Comparison of ENCODE assay signal across 8 mouse cellular contexts in the genomic region with DNA sequence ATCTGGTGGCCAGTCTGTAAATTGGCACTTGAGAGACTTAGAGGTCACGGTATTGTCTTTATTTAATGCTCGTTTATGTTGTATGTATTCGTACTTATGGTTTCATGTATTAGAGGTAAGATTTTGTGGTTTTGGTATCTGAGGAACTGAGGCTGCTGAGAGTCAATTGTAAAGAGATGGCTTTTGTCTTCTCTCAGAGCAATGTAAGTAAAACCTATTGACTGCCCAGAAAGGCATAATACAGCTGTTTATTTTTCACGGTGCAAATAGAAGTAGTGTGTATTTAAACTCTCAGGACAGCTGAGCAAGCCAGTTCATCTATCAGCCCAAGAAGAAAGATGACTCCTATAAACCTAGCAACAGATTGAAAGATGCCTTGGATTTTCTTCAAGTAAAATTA. TPM values are rescaled to one million over a fixed set of nuclear protein-coding genes. Genes with fewer than 3 reads are reported as not detected.
DNase-seq lines count a peak whose midpoint lies in the region; ATAC-seq and TF ChIP-seq lines count a peak whose summit lies in the region.

No protein-coding gene starts in this region.

- TF ChIP-seq EP300 in heart, adult 2 months (IDR thresholded peaks at IDR 0.05; ENCODE audit: insufficient read depth, low read depth, low read length): no peak

- no peaks in the 10 kb centered on the region for H3K9me3 ChIP-seq in forebrain, embryonic 14.5 days (replicated peaks; ENCODE audit: control insufficient read depth, low read length)
- H3K9me3 ChIP-seq in liver, embryonic 16.5 days (replicated peaks; ENCODE audit: control insufficient read depth, low read length): no peaks in the 10 kb centered on the region

- peak overlapping the region; percentile 99 for H3K27ac ChIP-seq in heart, adult 2 months
- H3K27ac ChIP-seq in forebrain, embryonic 14.5 days (ENCODE audit: low read depth, low read length): peak overlapping the region; percentile 99
- peak overlapping the region; percentile 98 for H3K27ac ChIP-seq in liver, embryonic 16.5 days (ENCODE audit: low read length)

- DNase-seq in heart, adult 2 months: no peak
- no peak for DNase-seq in heart, adult 9 months (ENCODE audit: low spot score in 2 of 2)
- DNase-seq in forebrain, embryonic 14.5 days (ENCODE audit: low spot score): no peak
- DNase-seq in right cerebral cortex, adult 18-20 months: no peak
- DNase-seq in adrenal gland, adult 8-10 months: no peak
- DNase-seq in gastrocnemius, postnatal 10 days: no peak

- no peak overlapping the region for H3ac ChIP-seq in C2C12 (ENCODE audit: control insufficient read depth, insufficient read length, low read depth)

- intact Hi-C loops in heart, adult 2 months (cut with DNase I): no loop called here

- ATAC-seq in forebrain, embryonic 14.5 days: no peak
- ATAC-seq in liver, embryonic 16.5 days (ENCODE audit: low read depth): no peak

- peaks cover 65% of the 10 kb centered on the region for H3K79me3 ChIP-seq in C2C12 (ENCODE audit: low read depth)

- H3K27me3 ChIP-seq in heart, adult 2 months (ENCODE audit: control insufficient read depth, insufficient read depth, low read length): no peaks in the 10 kb centered on the region
- H3K27me3 ChIP-seq in C2C12 (ENCODE audit: control insufficient read depth, insufficient read depth, insufficient read length): no peaks in the 10 kb centered on the region
- no peaks in the 10 kb centered on the region for H3K27me3 ChIP-seq in forebrain, embryonic 14.5 days (replicated peaks; ENCODE audit: control insufficient read depth, insufficient read depth, low read length)
- no peaks in the 10 kb centered on the region for H3K27me3 ChIP-seq in liver, embryonic 16.5 days (ENCODE audit: control insufficient read depth, insufficient read depth, low read depth, low read length)

- TF ChIP-seq CTCF in heart, adult 2 months (IDR thresholded peaks at IDR 0.05): no peak
- TF ChIP-seq CTCF in C2C12 (IDR thresholded peaks at IDR 0.05; ENCODE audit: control insufficient read depth, insufficient read depth, insufficient read length): no peak

- no peak overlapping the region for H3K9ac ChIP-seq in heart, adult 2 months (ENCODE audit: low read depth, low read length)
- peak overlapping the region; percentile 100 for H3K9ac ChIP-seq in forebrain, embryonic 14.5 days (ENCODE audit: low read length)
- peak overlapping the region; percentile 99 for H3K9ac ChIP-seq in liver, embryonic 16.5 days (ENCODE audit: low read depth, low read length)

- H3K4me3 ChIP-seq in heart, adult 2 months: peak overlapping the region; percentile 53
- H3K4me3 ChIP-seq in C2C12 (ENCODE audit: insufficient read depth, poor library complexity, severe bottlenecking): peak overlapping the region; percentile 52
- peak overlapping the region; percentile 90 for H3K4me3 ChIP-seq in forebrain, embryonic 14.5 days (ENCODE audit: low read depth, low read length)
- peak overlapping the region; percentile 90 for H3K4me3 ChIP-seq in liver, embryonic 16.5 days (ENCODE audit: low read depth, low read length)

- peaks cover 6% of the 10 kb centered on the region for H3K4me1 ChIP-seq in heart, adult 2 months (ENCODE audit: control insufficient read depth, insufficient read depth, low read length)
- peaks cover 22% of the 10 kb centered on the region for H3K4me1 ChIP-seq in forebrain, embryonic 14.5 days (ENCODE audit: control insufficient read depth, insufficient read depth, low read length)
- peaks cover 20% of the 10 kb centered on the region for H3K4me1 ChIP-seq in liver, embryonic 16.5 days (ENCODE audit: control insufficient read depth, low read depth, low read length)

- no peak for TF ChIP-seq POLR2A in heart, adult 2 months (IDR thresholded peaks at IDR 0.05; ENCODE audit: insufficient read depth, low read depth, low read length)

- H3K36me3 ChIP-seq in heart, adult 2 months (ENCODE audit: control insufficient read depth, insufficient read depth, low read length): peaks cover 8% of the 10 kb centered on the region; the same call in 1 of the 2 replicates
- H3K36me3 ChIP-seq in C2C12 (ENCODE audit: control insufficient read depth, insufficient read depth): peaks cover 23% of the 10 kb centered on the region
- peaks cover 13% of the 10 kb centered on the region for H3K36me3 ChIP-seq in forebrain, embryonic 14.5 days (ENCODE audit: control insufficient read depth, insufficient read depth, low read length)
- H3K36me3 ChIP-seq in liver, embryonic 16.5 days (ENCODE audit: control insufficient read depth, insufficient read depth): peaks cover 19% of the 10 kb centered on the region

- H3K79me2 ChIP-seq in heart, adult 2 months (replicated peaks; ENCODE audit: control insufficient read depth, insufficient read depth, low read length): peaks cover 8% of the 10 kb centered on the region
- peaks cover 87% of the 10 kb centered on the region for H3K79me2 ChIP-seq in C2C12 (ENCODE audit: control insufficient read depth, insufficient read depth)

- peak overlapping the region; percentile 83 for H3K4me2 ChIP-seq in forebrain, embryonic 14.5 days (ENCODE audit: low read length)
- H3K4me2 ChIP-seq in liver, embryonic 16.5 days (ENCODE audit: low read depth, low read length): peak overlapping the region; percentile 81

- 7% methylated on average over 4 of the region's 4 CpGs for WGBS in heart, adult 2 months
- WGBS in forebrain, embryonic 14.5 days: 10% methylated on average over 4 of the region's 4 CpGs
- 3% methylated on average over 4 of the region's 4 CpGs for WGBS in liver, embryonic 16.5 days (ENCODE audit: insufficient replicate concordance)

TF ChIP-seq in C2C12, 6 proteins besides CTCF, POLR2A, EP300 and RAD21:
- TF ChIP-seq MYOD1 (IDR thresholded peaks at IDR 0.05; ENCODE audit: control insufficient read depth, insufficient read length, low read depth): no peak

RNA-seq across cellular contexts. Expression of gene Ino80d, which starts 0.6 kb away (rescaled TPM):
- 10 to 100 TPM; 16.6 to 18.4 TPM for total RNA-seq in heart, adult 2 months (2021)
- polyA plus RNA-seq in heart, adult 2 months (2012; rRNA removed): 6.5 and 9.1 TPM in 2 replicates
- polyA plus RNA-seq in C2C12 (2012; fragmentation: generic; extraction: Trizol): 2.1 TPM
- polyA plus RNA-seq in forebrain, embryonic 14.5 days (2014; fragmentation: Nextera tagmentation; extraction: Ambion mirVana): 4.7 and 7.4 TPM in 2 replicates
- polyA plus RNA-seq in liver, embryonic 16.5 days (2015; fragmentation: Nextera tagmentation; extraction: Ambion mirVana): 4.5 and 4.9 TPM in 2 replicates
- total RNA-seq in adrenal gland, adult 8-10 months (2022): 10 to 100 TPM; 27.2 to 40.6 (median 31.4) TPM
- total RNA-seq in gastrocnemius, postnatal 10 days (2021): 10 to 100 TPM; 15.6 to 21.6 TPM
